Mouse (Mus musculus) neural tube, embryonic 14.5 days (tissue): ENCODE results near the gene Pparg. TPM values are rescaled to one million over a fixed set of nuclear protein-coding genes. Genes with fewer than 3 reads are reported as not detected.

Source experiments
- ATAC-seq: fragments of 200-750 bp; cut with Nextera tagmentation; 2 replicates; pipeline ENCODE4 v1.8.0; 2017; ENCODE audit warnings: low read depth, mild to moderate bottlenecking, moderate TSS enrichment, moderate library complexity
- H3K27ac ChIP-seq: fragments of 300-500 bp; sonication (generic); 2 replicates; pipeline ENCODE4 v1.5.1; 2014; ENCODE audit warnings: low read depth, mild to moderate bottlenecking, control low read depth, low read length, moderate library complexity, mixed read lengths
- H3K27me3 ChIP-seq: fragments of 300-500 bp; sonication (generic); 2 replicates; pipeline ENCODE4 v1.6.1; 2014; ENCODE audit warnings: low read length; ENCODE audit not compliant: control insufficient read depth, insufficient read depth
- H3K36me3 ChIP-seq: fragments of 300-500 bp; sonication (generic); 2 replicates; pipeline ENCODE4 v1.6.1; 2014; ENCODE audit warnings: low read length, mixed read lengths; ENCODE audit not compliant: control insufficient read depth, insufficient read depth
- H3K4me1 ChIP-seq: fragments of 300-500 bp; sonication (generic); 2 replicates; pipeline ENCODE4 v1.6.1; 2014; ENCODE audit warnings: low read length; ENCODE audit not compliant: control insufficient read depth, insufficient read depth
- H3K4me2 ChIP-seq: fragments of 300-500 bp; sonication (generic); 2 replicates; pipeline ENCODE4 v1.6.1; 2014; ENCODE audit warnings: mild to moderate bottlenecking, low read depth, low read length, control low read depth
- H3K4me3 ChIP-seq: fragments of 300-500 bp; sonication (generic); 2 replicates; pipeline ENCODE4 v1.5.1; 2014; ENCODE audit warnings: low read depth, low read length, control low read depth, mixed read lengths
- H3K9ac ChIP-seq: fragments of 300-500 bp; sonication (generic); replicated peaks from 2 replicates; pipeline ENCODE4 v1.6.1; 2014; ENCODE audit warnings: low read depth, mild to moderate bottlenecking, control low read depth, low read length, mixed read lengths
- H3K9me3 ChIP-seq: fragments of 300-500 bp; sonication (generic); 2 replicates; pipeline ENCODE4 v1.6.1; 2016; ENCODE audit warnings: low read length; ENCODE audit not compliant: control insufficient read depth
- WGBS: fragments of 180-500 bp; shearing (Covaris S2); extraction: QIAGEN DNeasy Blood & Tissue Kit; methylation state at CpG from one replicate; pipeline ENCODE4 v1.1.7; 2014; 5-methylcytosine and 5-hydroxymethylcytosine counted together
- polyA plus RNA-seq: library from polyadenylated mRNA; unstranded; fragments of >200 nt; fragmentation: Nextera tagmentation; extraction: Ambion mirVana; gene quantifications from 2 replicates; pipeline ENCODE4 v1.2.1, GENCODE M21; 2014

Gene Pparg
- polyA plus RNA-seq, 1 experiment from 2014 or later, result 0.90 TPM

DNA sequence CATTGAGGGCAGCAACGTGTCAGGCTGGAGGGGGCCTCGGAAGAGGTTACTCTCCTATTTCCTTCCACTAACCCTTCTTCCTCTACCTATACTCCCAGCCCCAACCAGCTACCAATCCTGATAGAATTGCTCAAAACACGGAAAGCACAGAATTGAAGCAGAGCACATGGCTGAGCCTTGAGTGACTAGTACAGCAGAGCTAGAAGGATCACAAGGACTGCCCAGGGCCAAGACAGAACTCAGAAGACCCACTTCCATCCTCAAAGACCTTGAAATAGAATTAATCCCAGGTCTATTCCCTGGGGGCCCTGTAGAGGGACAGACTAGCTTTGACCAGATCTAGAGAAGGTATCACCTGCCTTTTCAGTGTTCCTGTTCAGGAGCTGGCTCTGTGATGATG lies 120.9 kb downstream of the Pparg start:
- Histone ChIP-seq H3K36me3 (no peaks in the 10 kb centered on the region), H3K4me1 (no peaks in the 10 kb centered on the region), H3K27ac (no peak overlapping the region), H3K9me3 (no peaks in the 10 kb centered on the region), H3K4me3 (no peak overlapping the region), H3K27me3 (no peaks in the 10 kb centered on the region), H3K4me2 (no peak overlapping the region), H3K9ac (no peak overlapping the region)
- no peak for ATAC-seq
- 60% methylated on average over 3 of the region's 3 CpGs for WGBS

GRCm38 (mm10) chr6:115485635-115486034 lies 124.9 kb downstream of the Pparg start:
- Histone ChIP-seq H3K9me3 (no peaks in the 10 kb centered on the region), H3K4me3 (no peak overlapping the region), H3K27me3 (no peaks in the 10 kb centered on the region), H3K4me1 (no peaks in the 10 kb centered on the region), H3K9ac (no peak overlapping the region), H3K4me2 (no peak overlapping the region), H3K27ac (no peak overlapping the region), H3K36me3 (no peaks in the 10 kb centered on the region)
- no peak for ATAC-seq
- WGBS, result 76% methylated on average over 6 of the region's 6 CpGs

DNA sequence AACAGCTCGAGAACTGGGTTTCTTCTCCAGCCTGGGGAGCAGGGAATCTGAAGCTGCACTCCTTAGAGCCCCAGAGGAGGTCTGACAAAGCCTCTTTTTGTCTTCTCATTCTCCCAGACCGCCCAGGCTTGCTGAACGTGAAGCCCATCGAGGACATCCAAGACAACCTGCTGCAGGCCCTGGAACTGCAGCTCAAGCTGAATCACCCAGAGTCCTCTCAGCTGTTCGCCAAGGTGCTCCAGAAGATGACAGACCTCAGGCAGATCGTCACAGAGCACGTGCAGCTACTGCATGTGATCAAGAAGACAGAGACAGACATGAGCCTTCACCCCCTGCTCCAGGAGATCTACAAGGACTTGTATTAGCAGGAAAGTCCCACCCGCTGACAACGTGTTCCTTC lies 129.1 kb downstream of the Pparg start:
- Histone ChIP-seq H3K27me3 (no peaks in the 10 kb centered on the region), H3K4me3 (no peak overlapping the region), H3K4me2 (no peak overlapping the region), H3K9me3 (no peaks in the 10 kb centered on the region), H3K9ac (no peak overlapping the region), H3K4me1 (no peaks in the 10 kb centered on the region), H3K27ac (no peak overlapping the region), H3K36me3 (no peaks in the 10 kb centered on the region)
- WGBS, result 88% methylated on average over 9 of the region's 9 CpGs
- ATAC-seq, result no peak

GRCm38 (mm10) chr6:115492952-115493613 lies 132.3 kb downstream of the Pparg start:
- Histone ChIP-seq H3K4me3 (no peak overlapping the region), H3K27ac (no peak overlapping the region), H3K36me3 (no peaks in the 10 kb centered on the region), H3K9me3 (no peaks in the 10 kb centered on the region), H3K27me3 (no peaks in the 10 kb centered on the region), H3K4me2 (no peak overlapping the region), H3K4me1 (no peaks in the 10 kb centered on the region), H3K9ac (no peak overlapping the region)
- ATAC-seq, result no peak
- WGBS, result 83% methylated on average over 11 of the region's 11 CpGs

DNA sequence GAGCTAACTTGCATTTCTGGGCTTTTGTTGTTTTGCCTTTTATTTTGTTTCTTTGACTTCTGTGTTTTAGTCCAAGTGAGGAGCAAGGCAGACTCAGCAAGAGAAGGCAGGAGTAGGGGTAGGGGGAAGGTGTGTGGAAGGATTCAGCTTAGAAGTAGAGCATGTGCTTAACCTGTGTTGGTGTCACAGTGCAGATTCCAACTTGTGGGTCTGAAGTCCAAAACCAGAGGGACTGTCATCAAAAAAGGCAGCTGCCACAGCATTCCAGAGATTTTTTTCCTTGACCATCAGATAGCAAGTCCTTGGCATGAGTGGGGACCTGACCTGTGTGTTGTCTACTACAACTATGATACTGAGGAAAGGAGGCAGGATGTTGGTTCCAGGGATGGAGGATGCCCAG lies 133.1 kb downstream of the Pparg start:
- Histone ChIP-seq H3K27ac (no peak overlapping the region), H3K4me2 (no peak overlapping the region), H3K4me1 (no peaks in the 10 kb centered on the region), H3K9me3 (no peaks in the 10 kb centered on the region), H3K27me3 (no peaks in the 10 kb centered on the region), H3K36me3 (no peaks in the 10 kb centered on the region), H3K9ac (no peak overlapping the region), H3K4me3 (no peak overlapping the region)
- no peak for ATAC-seq

DNA sequence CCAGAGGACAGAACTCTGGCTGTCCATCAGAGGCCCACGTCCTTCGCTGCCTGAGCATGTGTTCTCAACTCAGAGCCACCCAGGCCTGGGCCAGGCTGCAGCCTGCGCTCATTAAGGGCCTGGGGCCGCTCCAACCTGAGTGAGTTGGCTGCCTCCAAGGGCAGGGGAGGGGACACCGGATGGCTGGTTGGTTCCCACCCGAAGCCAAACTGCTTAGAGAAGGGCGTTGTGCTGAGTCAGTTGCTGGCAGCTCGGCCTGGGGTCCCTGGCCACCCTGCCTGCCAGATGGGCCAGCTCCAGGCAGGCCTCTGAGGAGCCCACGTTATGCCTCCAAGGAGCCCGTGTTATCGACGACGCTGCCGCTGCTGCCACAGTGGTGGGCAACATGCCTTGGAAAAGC lies 138.8 kb downstream of the Pparg start:
- no peak for ATAC-seq
- no peaks in the 10 kb centered on the region for H3K9me3 ChIP-seq
- H3K27ac ChIP-seq, result no peak overlapping the region
- no peak overlapping the region for H3K9ac ChIP-seq
- H3K27me3 ChIP-seq, result no peaks in the 10 kb centered on the region
- WGBS, result 75% methylated on average over 14 of the region's 14 CpGs
- no peak overlapping the region for H3K4me2 ChIP-seq
- H3K36me3 ChIP-seq, result no peaks in the 10 kb centered on the region
- H3K4me3 ChIP-seq, result no peak overlapping the region
- H3K4me1 ChIP-seq, result no peaks in the 10 kb centered on the region

- Histone ChIP-seq H3K4me3 (no peak overlapping the region), H3K27ac (no peak overlapping the region), H3K4me2 (no peak overlapping the region), H3K9ac (no peak overlapping the region), H3K9me3 (no peaks in the 10 kb centered on the region), H3K36me3 (no peaks in the 10 kb centered on the region), H3K4me1 (no peaks in the 10 kb centered on the region), H3K27me3 (no peaks in the 10 kb centered on the region)
- no peak for ATAC-seq
- 89% methylated on average over 10 of the region's 10 CpGs for WGBS
These were observed 139.5 kb downstream of the Pparg start for GRCm38 (mm10) chr6:115500234-115500633.

DNA sequence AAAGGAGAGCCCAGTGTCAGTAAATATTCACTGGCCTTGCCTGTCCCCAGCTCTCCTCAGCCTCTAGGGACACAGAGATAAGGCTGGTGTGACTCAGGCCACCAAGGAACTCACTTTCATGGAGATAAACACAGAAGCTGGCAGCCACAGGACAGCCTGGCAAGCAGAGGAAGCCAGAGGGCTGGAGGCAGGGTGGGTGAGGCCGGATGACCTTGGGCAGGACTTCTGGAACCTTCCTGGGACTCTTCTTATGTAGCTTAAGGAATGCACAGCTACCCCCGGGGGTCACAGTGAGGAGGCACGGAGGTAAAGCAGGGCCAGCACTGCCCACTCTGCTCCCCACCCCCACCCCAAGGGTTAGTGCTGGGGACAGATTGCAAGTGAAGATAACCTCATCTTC lies 140.4 kb downstream of the Pparg start:
- ATAC-seq, result no peak
- Histone ChIP-seq H3K9me3 (no peaks in the 10 kb centered on the region), H3K9ac (no peak overlapping the region), H3K4me3 (no peak overlapping the region), H3K27ac (no peak overlapping the region), H3K27me3 (no peaks in the 10 kb centered on the region), H3K4me2 (no peak overlapping the region), H3K4me1 (no peaks in the 10 kb centered on the region), H3K36me3 (no peaks in the 10 kb centered on the region)
- 87% methylated on average over 3 of the region's 3 CpGs for WGBS

- Histone ChIP-seq H3K27ac (no peak overlapping the region), H3K27me3 (no peaks in the 10 kb centered on the region), H3K36me3 (no peaks in the 10 kb centered on the region), H3K4me1 (no peaks in the 10 kb centered on the region), H3K4me2 (no peak overlapping the region), H3K9ac (no peak overlapping the region), H3K4me3 (no peak overlapping the region), H3K9me3 (no peaks in the 10 kb centered on the region)
- 98% methylated on average over 4 of the region's 4 CpGs for WGBS
- ATAC-seq, result no peak
These were observed 142.3 kb downstream of the Pparg start for GRCm38 (mm10) chr6:115503038-115503437.
